Mouse (Mus musculus) liver, embryonic 14.5 days (tissue): ENCODE data around the gene Zfp949.

Experiments used
- CTCF ChIP-seq: IDR thresholded peaks from 2 replicates; pipeline ENCODE4 v1.5.1; 2016; ENCODE audit warnings: antibody characterized with exemption, low read depth, control low read depth
- EP300 ChIP-seq: IDR thresholded peaks from 2 replicates; pipeline ENCODE4 v1.6.1; 2016; ENCODE audit warnings: antibody characterized with exemption, low read depth

DNA sequence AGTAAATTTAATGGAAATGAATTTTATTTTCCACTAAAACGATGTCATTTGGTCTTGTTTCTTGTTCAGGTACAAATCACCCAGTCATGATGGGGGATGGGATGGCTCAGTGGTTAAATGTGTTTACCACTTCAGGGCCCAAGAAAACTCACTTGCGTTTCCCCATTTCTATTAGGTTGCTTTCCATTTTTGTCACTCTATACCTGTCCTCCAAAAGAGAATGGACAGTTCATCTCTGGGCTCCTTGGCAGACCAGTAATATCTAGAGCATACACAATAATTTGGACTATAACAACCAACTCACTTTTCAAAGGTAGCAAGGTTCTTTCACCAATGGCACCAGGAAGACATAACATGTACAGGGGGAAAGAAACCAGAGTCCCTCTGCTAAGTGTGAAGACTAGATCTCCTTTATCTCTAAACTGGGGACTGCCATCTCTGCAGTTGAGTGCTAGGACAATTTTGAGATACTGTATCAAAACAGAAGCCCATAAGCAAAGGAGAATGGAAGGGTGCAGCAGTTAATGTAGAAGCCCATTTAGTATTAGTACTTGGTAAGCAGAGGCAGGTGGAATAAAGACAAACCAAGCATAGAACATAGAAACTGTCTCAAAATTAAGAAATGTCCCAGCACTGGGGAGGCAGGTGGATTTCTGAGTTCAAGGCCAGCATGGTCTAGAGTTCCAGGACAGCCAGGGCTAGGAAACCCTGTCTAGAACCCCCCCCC is 27.5 kb upstream of the Zfp949 start:
- TF ChIP-seq CTCF: no peak
- TF ChIP-seq EP300: no peak
